Comparison of ENCODE assay signal across 20 mouse cellular contexts in the genomic region with DNA sequence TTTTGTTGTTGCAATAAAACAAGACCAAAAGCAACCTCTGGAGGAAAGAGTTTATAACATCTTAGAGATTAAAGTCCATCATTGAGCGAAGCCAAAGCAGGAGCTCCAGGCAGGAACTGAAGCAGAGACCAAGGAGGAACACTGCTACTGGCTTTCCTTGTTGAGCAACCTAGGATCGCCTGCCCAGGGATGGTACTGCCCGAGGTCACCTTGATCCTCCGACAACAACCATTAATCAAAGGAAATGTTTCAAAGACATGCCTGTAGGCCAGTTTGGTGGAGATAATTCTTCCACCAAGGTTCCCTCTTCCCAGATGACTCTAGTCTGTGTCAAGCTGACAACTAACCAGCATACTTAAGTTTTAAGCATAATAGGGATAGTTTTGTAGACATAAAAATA.
"Had no signal": no experiment of that assay in that cellular context is flagged by ENCODE, and none has a peak within 500 bp of the region (broad histone marks: within the 10 kb centered on the region; RNA-seq: fewer than 3 reads in every experiment).

No protein-coding gene starts in this region.

- ATAC-seq: liver, embryonic 12.5 days; midbrain, embryonic 13.5 days; midbrain, embryonic 16.5 days had no signal

- H3K36me3 ChIP-seq: limb, embryonic 10.5 days; limb, embryonic 13.5 days; liver, embryonic 12.5 days; liver, embryonic 15.5 days; lung, embryonic 15.5 days; midbrain, embryonic 10.5 days; midbrain, embryonic 13.5 days had no signal

- DNase-seq: kidney, postnatal 25 days; layer of hippocampus, adult 9-11 months; liver; lung, adult 18-20 months; lung, postnatal 10 days; lung, postnatal 36 days; thymus, adult 18-20 months; thymus, postnatal 36 days had no signal

- H3K4me3 ChIP-seq: layer of hippocampus, adult 2 months; limb, embryonic 10.5 days; limb, embryonic 13.5 days; liver, embryonic 12.5 days; liver, embryonic 15.5 days; lung, embryonic 15.5 days; megakaryocyte, embryonic 14.5 days; midbrain, embryonic 10.5 days; midbrain, embryonic 13.5 days had no signal

- H3K27me3 ChIP-seq: limb, embryonic 13.5 days; liver, embryonic 12.5 days; liver, embryonic 15.5 days; lung, embryonic 15.5 days; megakaryocyte, embryonic 14.5 days; midbrain, embryonic 13.5 days had no signal

- H3K4me1 ChIP-seq: limb, embryonic 10.5 days; liver, embryonic 12.5 days; liver, embryonic 15.5 days; megakaryocyte, embryonic 14.5 days had no signal

- H3K4me2 ChIP-seq: limb, embryonic 13.5 days; liver, embryonic 12.5 days; liver, embryonic 15.5 days; lung, embryonic 15.5 days; midbrain, embryonic 13.5 days had no signal

- H3K9me3 ChIP-seq: limb, embryonic 10.5 days; limb, embryonic 13.5 days; liver, embryonic 12.5 days; liver, embryonic 15.5 days; lung, embryonic 15.5 days; midbrain, embryonic 10.5 days; midbrain, embryonic 13.5 days had no signal

- H3K9ac ChIP-seq: limb, embryonic 13.5 days; liver, embryonic 12.5 days; liver, embryonic 15.5 days; lung, embryonic 15.5 days; midbrain, embryonic 13.5 days had no signal

- H3K27ac ChIP-seq: kidney, postnatal 0 days; layer of hippocampus, adult 2 months; limb, embryonic 10.5 days; limb, embryonic 13.5 days; liver, embryonic 12.5 days; liver, embryonic 15.5 days; lung, embryonic 15.5 days; midbrain, embryonic 10.5 days; midbrain, embryonic 13.5 days; stomach, postnatal 0 days had no signal
